Mouse (Mus musculus) neural tube, embryonic 11.5 days (tissue): ENCODE measurements around the gene Bcl2. TPM values are rescaled to one million over a fixed set of nuclear protein-coding genes. Genes with fewer than 3 reads are reported as not detected.
"Not testable (repeated sequence)": the region's sequence is repeated elsewhere in the genome, so short reads cannot be mapped to it uniquely, and the experiment has no call there.

Source experiments
- ATAC-seq: fragments of 200-750 bp; cut with Nextera tagmentation; 2 replicates; pipeline ENCODE4 v1.8.0; 2017; ENCODE audit warnings: moderate number of reproducible peaks, mild to moderate bottlenecking, moderate TSS enrichment, moderate library complexity; ENCODE audit not compliant: insufficient read depth, low FRiP score, low TSS enrichment
- DNase-seq: peaks from one replicate; pipeline ENCODE4 v3.0.0-alpha.2; 2015; ENCODE audit warnings: low spot score
- H3K27ac ChIP-seq: fragments of 300-500 bp; sonication (generic); 2 replicates; pipeline ENCODE4 v1.5.1; 2014; ENCODE audit warnings: low read depth, mild to moderate bottlenecking, low read length
- H3K27me3 ChIP-seq: fragments of 300-500 bp; sonication (generic); 2 replicates; pipeline ENCODE4 v1.6.1; 2014; ENCODE audit warnings: mild to moderate bottlenecking, low read length, mixed read lengths; ENCODE audit not compliant: control insufficient read depth, insufficient read depth
- H3K36me3 ChIP-seq: fragments of 300-500 bp; sonication (generic); 2 replicates; pipeline ENCODE4 v1.6.1; 2014; ENCODE audit warnings: mild to moderate bottlenecking, low read length, moderate library complexity, mixed read lengths; ENCODE audit not compliant: control insufficient read depth, insufficient read depth
- H3K4me1 ChIP-seq: fragments of 300-500 bp; sonication (generic); 2 replicates; pipeline ENCODE4 v1.6.1; 2014; ENCODE audit warnings: low read length, mixed read lengths; ENCODE audit not compliant: control insufficient read depth, insufficient read depth
- H3K4me2 ChIP-seq: fragments of 300-500 bp; sonication (generic); 2 replicates; pipeline ENCODE4 v1.6.1; 2014; ENCODE audit warnings: low read depth, mild to moderate bottlenecking, moderate library complexity
- H3K4me3 ChIP-seq: fragments of 300-500 bp; sonication (generic); 2 replicates; pipeline ENCODE4 v1.5.1; 2014; ENCODE audit warnings: low read depth, low read length
- H3K9ac ChIP-seq: fragments of 300-500 bp; sonication (generic); 2 replicates; pipeline ENCODE4 v1.6.1; 2014; ENCODE audit warnings: mild to moderate bottlenecking, low read length
- H3K9me3 ChIP-seq: fragments of 300-500 bp; sonication (generic); 2 replicates; pipeline ENCODE4 v1.6.1; 2016; ENCODE audit warnings: low read length; ENCODE audit not compliant: control insufficient read depth
- WGBS: fragments of 180-500 bp; shearing (Covaris S2); extraction: QIAGEN DNeasy Blood & Tissue Kit; methylation state at CpG from one replicate; pipeline ENCODE4 v1.1.7; 2014; 5-methylcytosine and 5-hydroxymethylcytosine counted together
- polyA plus RNA-seq: library from polyadenylated mRNA; unstranded; fragments of >200 nt; fragmentation: Nextera tagmentation; extraction: Ambion mirVana; gene quantifications from 2 replicates; pipeline ENCODE4 v1.2.1, GENCODE M21; 2014

Bcl2 gene
- polyA plus RNA-seq, 1 experiment from 2014 or later = 5.5 TPM

DNA sequence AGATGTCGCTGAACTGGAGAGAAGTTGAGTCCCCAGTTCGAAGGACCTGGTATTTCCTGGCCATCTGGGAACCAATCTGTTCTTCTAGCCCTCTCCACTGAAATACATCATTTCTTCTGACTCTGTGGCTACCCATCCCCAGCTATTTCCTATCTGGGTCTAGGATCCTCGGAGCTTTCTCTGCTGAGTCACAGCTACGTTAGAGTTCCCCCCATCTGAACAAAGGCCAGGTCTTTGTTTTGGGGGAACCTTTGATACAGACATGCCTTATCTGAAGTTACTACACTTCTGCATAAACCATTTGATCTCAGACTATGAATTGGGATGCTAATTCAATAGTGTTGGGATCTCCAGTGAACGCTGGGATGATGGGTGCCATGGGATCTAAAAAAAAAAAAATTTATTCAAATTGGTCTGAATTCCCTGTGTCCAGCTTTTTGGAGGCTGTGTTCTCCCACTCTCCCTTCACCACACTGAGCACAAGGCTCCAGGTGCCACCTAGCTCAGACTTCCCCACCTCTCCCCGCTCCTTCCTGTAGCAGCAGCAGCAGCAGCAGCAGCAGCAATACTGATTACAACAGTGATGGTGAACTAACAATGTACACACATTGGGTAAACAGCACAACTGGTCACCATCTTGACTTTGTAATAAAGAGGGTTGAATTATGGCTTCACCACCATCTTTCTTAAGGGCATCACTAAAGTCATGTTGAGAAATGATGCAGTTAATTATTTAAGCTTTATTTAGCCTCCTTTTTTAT is 34.7 kb upstream of the Bcl2 start:
- Histone ChIP-seq H3K4me3 (no peak overlapping the region), H3K9ac (no peak overlapping the region), H3K4me2 (no peak overlapping the region), H3K27ac (no peak overlapping the region), H3K4me1 (no peaks in the 10 kb centered on the region), H3K9me3 (no peaks in the 10 kb centered on the region), H3K36me3 (no peaks in the 10 kb centered on the region), H3K27me3 (no peaks in the 10 kb centered on the region)
- ATAC-seq (no peak), DNase-seq (no peak)
- 87% methylated on average over 6 of the region's 6 CpGs for WGBS

DNA sequence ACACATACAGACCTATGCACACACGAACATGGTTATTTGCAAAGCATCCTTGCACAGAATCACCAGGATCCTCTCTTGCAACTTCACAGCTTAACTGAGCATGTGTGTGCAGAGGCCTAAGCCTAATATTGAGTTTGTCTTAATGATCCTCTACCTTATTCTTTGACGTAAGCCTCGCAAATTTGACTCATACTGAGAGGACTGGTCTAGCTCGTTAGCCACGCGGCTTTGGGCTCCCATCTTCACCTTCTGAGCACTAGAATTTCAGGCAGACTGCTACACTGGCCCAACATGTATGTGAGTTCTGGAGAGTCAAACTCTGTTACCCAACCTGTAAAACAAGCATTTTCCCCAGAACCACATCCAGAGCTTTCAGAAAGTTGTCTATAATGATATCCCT is 28.9 kb upstream of the Bcl2 start:
- Histone ChIP-seq H3K27me3 (no peaks in the 10 kb centered on the region), H3K27ac (no peak overlapping the region), H3K9me3 (no peaks in the 10 kb centered on the region), H3K4me1 (no peaks in the 10 kb centered on the region), H3K9ac (no peak overlapping the region), H3K4me3 (no peak overlapping the region), H3K4me2 (no peak overlapping the region), H3K36me3 (no peaks in the 10 kb centered on the region)
- no peak for DNase-seq
- 92% methylated on average over 6 of the region's 6 CpGs for WGBS
- no peak for ATAC-seq

DNA sequence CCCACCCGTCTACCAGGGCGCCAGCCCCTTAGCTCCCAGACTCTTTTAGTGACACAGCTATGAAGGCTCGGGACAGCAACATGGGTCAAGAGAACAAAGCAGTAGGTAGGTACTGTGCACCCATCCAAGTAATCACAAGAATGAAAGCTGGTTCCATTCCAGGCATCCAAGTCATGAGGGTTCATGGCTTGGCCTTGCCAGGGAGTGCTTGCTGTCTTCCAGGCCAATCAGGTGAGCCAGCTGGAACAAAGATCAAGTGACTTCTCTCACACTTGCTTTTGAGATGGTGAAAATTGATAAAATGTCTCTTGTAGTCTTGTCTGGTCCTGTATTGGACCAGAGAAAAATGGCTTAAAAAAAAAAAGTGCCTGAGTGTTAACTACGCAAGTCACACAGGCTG is 26.7 kb upstream of the Bcl2 start:
- Histone ChIP-seq H3K27me3 (no peaks in the 10 kb centered on the region), H3K4me1 (no peaks in the 10 kb centered on the region), H3K4me3 (no peak overlapping the region), H3K9me3 (no peaks in the 10 kb centered on the region), H3K9ac (no peak overlapping the region), H3K27ac (no peak overlapping the region), H3K36me3 (no peaks in the 10 kb centered on the region), H3K4me2 (no peak overlapping the region)
- no peak for ATAC-seq
- no peak for DNase-seq
- WGBS = 95% methylated on average over 4 of the region's 4 CpGs

DNA sequence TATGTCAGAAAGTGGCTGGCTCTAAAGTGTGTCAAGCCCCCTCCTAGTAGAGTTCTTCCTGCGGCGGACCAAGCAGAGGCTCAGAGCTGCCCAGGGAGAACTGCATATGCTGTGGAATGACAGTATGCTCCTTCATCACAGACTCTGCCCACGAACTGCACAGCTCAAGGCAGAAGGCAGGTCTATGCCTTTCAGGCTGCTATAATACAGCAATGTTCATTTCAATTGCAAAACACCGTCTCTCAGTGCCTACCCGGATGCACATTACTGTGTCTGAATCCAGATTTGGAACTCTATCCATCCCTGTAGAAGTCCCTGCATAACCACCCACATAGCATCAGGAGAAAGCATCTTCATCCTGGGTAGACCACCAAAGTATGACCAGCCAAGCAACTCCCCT is 25.7 kb upstream of the Bcl2 start:
- H3K4me3 ChIP-seq = no peak overlapping the region
- no peaks in the 10 kb centered on the region for H3K9me3 ChIP-seq
- no peak overlapping the region for H3K4me2 ChIP-seq
- H3K27ac ChIP-seq = no peak overlapping the region
- no peaks in the 10 kb centered on the region for H3K27me3 ChIP-seq
- H3K4me1 ChIP-seq = no peaks in the 10 kb centered on the region
- DNase-seq = no peak
- WGBS = 94% methylated on average over 5 of the region's 5 CpGs
- ATAC-seq = no peak
- no peak overlapping the region for H3K9ac ChIP-seq
- no peaks in the 10 kb centered on the region for H3K36me3 ChIP-seq

DNA sequence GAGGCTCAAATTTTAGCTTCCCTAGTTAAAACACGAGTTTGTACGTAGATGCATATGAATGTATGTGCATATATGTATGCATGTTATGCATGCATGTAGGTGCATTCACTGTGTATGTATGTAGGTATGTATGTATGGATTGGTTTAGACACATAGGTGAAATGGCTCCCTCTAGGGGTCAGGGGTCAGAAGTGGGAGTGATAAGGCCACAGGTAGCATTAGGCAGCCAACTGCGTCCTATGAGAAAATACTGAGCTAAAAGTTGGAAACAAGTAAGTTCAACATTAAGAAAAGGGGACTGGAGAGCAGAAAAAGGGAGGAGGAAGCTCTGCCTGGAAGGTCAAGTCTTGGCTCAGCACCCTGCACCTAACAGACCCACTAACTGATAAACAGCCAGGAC is 24.0 kb upstream of the Bcl2 start:
- ATAC-seq = no peak
- Histone ChIP-seq H3K4me3 (no peak overlapping the region), H3K36me3 (no peaks in the 10 kb centered on the region), H3K4me1 (no peaks in the 10 kb centered on the region), H3K9me3 (no peaks in the 10 kb centered on the region), H3K27ac (no peak overlapping the region), H3K9ac (no peak overlapping the region), H3K4me2 (no peak overlapping the region), H3K27me3 (no peaks in the 10 kb centered on the region)
- 87% methylated on average over 3 of the region's 3 CpGs for WGBS
- DNase-seq = no peak

DNA sequence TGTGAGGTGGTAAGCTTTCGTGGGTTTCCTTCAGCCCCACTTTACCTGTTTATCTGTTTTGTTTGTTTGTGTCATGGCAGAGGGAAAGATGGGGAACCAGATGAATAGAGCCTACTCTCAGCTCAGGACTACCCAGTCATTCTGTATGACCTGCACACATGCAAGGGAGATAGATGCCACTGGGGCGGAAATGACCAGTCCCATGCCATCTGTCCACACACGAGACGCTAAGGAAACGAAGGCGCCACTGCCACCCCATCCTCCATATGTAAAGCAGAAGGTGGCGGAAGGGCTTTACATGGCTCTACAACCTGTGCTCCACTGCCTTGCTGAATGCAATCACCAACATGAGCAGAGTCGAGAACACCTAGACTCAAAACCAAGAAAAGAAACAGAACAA is 22.1 kb upstream of the Bcl2 start:
- WGBS = 94% methylated on average over 8 of the region's 8 CpGs
- DNase-seq (no peak), ATAC-seq (no peak)
- H3K27ac ChIP-seq = no peak overlapping the region
- H3K9me3 ChIP-seq = no peaks in the 10 kb centered on the region
- H3K9ac ChIP-seq = no peak overlapping the region
- no peak overlapping the region for H3K4me3 ChIP-seq
- no peaks in the 10 kb centered on the region for H3K27me3 ChIP-seq
- H3K36me3 ChIP-seq = no peaks in the 10 kb centered on the region
- no peak overlapping the region for H3K4me2 ChIP-seq
- H3K4me1 ChIP-seq = no peaks in the 10 kb centered on the region

DNA sequence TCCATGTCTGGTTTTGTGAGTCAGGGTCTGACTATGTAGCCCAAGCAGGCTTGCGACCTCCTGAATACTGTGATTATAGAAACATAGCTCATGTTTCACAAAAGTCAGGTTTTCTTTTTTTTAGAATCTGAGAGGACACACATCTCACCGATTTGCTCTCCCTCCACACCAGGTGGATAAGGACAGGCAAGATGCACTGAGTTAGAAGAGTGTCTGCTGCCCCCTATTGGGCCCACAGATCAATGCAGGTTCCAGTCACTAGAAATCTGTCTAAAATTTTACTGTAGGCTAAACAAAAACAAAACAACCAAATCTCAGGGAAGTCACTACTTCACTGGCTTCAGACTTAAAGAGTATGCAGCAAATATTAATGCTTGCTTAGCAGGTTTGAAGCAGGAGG is 21.5 kb upstream of the Bcl2 start:
- DNase-seq (peak; percentile 53), ATAC-seq (no peak)
- no peak overlapping the region for H3K9ac ChIP-seq
- no peak overlapping the region for H3K27ac ChIP-seq
- H3K9me3 ChIP-seq = no peaks in the 10 kb centered on the region
- H3K4me1 ChIP-seq = no peaks in the 10 kb centered on the region
- H3K4me3 ChIP-seq = no peak overlapping the region
- H3K4me2 ChIP-seq = no peak overlapping the region
- H3K36me3 ChIP-seq = no peaks in the 10 kb centered on the region
- no peaks in the 10 kb centered on the region for H3K27me3 ChIP-seq
- 64% methylated on average over 2 of the region's 2 CpGs for WGBS

DNA sequence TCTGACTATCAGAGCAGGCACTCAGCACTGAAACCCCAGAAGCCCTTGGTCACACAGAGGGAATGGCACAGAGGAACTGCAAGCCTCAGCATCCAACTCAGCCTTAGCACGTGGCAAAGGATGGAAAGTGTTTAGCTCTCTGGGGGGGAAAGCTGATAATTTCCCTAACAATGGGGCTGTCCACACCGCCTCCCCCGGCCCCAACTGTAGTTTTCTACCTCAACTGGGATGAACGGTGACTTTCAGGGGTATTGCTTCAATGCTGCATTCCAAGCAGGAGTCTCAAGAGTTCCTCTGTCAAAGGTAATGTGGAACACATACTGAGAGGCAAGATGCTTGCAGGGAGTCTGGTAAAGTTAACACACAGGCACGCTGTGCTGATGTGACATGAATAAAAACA is 8.0 kb upstream of the Bcl2 start:
- ATAC-seq = no peak
- Histone ChIP-seq H3K36me3 (no peaks in the 10 kb centered on the region), H3K4me1 (no peaks in the 10 kb centered on the region), H3K9me3 (no peaks in the 10 kb centered on the region), H3K27me3 (no peaks in the 10 kb centered on the region), H3K9ac (no peak overlapping the region), H3K27ac (no peak overlapping the region), H3K4me2 (no peak overlapping the region), H3K4me3 (no peak overlapping the region)
- WGBS = 30% methylated on average over 5 of the region's 5 CpGs
- no peak for DNase-seq

DNA sequence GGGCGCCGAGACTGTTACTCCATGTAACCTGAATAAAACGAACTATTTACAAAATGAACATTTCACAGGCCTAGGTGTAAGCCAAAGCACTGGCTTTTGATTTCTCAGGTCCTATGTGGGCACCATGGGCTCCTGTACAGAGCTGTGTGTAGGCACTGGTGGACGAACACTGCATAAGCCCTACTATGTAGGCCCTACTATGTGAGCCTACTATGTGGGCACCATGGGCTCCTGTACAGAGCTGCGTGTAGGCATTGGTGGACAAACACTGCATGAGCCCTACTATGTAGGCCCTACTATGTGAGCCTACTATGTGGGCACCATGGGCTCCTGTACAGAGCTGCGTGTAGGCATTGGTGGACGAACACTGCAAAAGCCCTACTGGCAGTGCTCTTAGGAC is 3.7 kb upstream of the Bcl2 start:
- not testable (repeated sequence) for H3K27ac ChIP-seq, H3K36me3 ChIP-seq, H3K9me3 ChIP-seq, H3K4me1 ChIP-seq, H3K9ac ChIP-seq, H3K4me2 ChIP-seq, H3K27me3 ChIP-seq, ATAC-seq, H3K4me3 ChIP-seq, DNase-seq
- 80% methylated on average over 7 of the region's 7 CpGs for WGBS
